30 mouse cellular contexts compared by ENCODE assay signal in genomic region chr11:96289293-96289692, GRCm38 (mm10). TPM values are rescaled to one million over a fixed set of nuclear protein-coding genes. Genes with fewer than 3 reads are reported as not detected.
A peak's percentile ranks its signal among the peaks of the same experiment; 100 is the strongest.
DNase-seq lines count a peak whose midpoint lies in the region; ATAC-seq and TF ChIP-seq lines count a peak whose summit lies in the region.
"Had no signal": no experiment of that assay in that cellular context is flagged by ENCODE, and none has a peak within 500 bp of the region (broad histone marks: within the 10 kb centered on the region; RNA-seq: fewer than 3 reads in every experiment).

No protein-coding gene starts in this region.

- H3K27ac ChIP-seq in hindbrain, embryonic 13.5 days = peak overlapping the region; percentile 95
- no peak overlapping the region for H3K27ac ChIP-seq in hindbrain, embryonic 11.5 days (ENCODE audit: low read depth, low read length)
- peak overlapping the region; percentile 91 for H3K27ac ChIP-seq in kidney, adult 2 months (ENCODE audit: insufficient read depth, low read depth, low read length)
- peak overlapping the region; percentile 100 for H3K27ac ChIP-seq in kidney, embryonic 16.5 days (ENCODE audit: low read length)
- peak overlapping the region; percentile 99 for H3K27ac ChIP-seq in neural tube, embryonic 15.5 days (replicated peaks)
- H3K27ac ChIP-seq in heart, embryonic 10.5 days = no peak overlapping the region
- H3K27ac ChIP-seq: embryonic facial prominence, embryonic 13.5 days; forebrain, embryonic 10.5 days; forebrain, embryonic 15.5 days; liver, embryonic 13.5 days; midbrain, embryonic 12.5 days had no signal

- TF ChIP-seq POLR2A in kidney, adult 2 months (IDR thresholded peaks at IDR 0.05; ENCODE audit: low read depth, low read length) = no peak

- TF ChIP-seq CTCF in kidney, adult 2 months (conservative IDR thresholded peaks at IDR 0.05; ENCODE audit: insufficient read depth, insufficient read length, low read depth, low read length) = no peak

- no peak for ATAC-seq in hindbrain, embryonic 13.5 days (ENCODE audit: low FRiP score)
- no peak for ATAC-seq in hindbrain, embryonic 11.5 days (ENCODE audit: low FRiP score)
- ATAC-seq in kidney, embryonic 16.5 days (ENCODE audit: low FRiP score, low TSS enrichment) = no peak
- ATAC-seq in neural tube, embryonic 15.5 days (ENCODE audit: low FRiP score) = no peak
- ATAC-seq: forebrain, embryonic 15.5 days; intestine, postnatal 0 days; lung, postnatal 0 days had no signal

- WGBS in hindbrain, embryonic 13.5 days = 2% methylated on average over 21 of the region's 21 CpGs
- 3% methylated on average over 21 of the region's 21 CpGs for whole genome bisulfite sequencing in hindbrain, embryonic 11.5 days
- 45% methylated on average over 21 of the region's 21 CpGs for WGBS in kidney, adult 2 months
- WGBS in kidney, embryonic 16.5 days = 29% methylated on average over 20 of the region's 21 CpGs
- WGBS in neural tube, embryonic 15.5 days = 9% methylated on average over 21 of the region's 21 CpGs
- 1% methylated on average over 21 of the region's 21 CpGs for WGBS in heart, embryonic 10.5 days

- peak overlapping the region; percentile 54 for H3K4me2 ChIP-seq in hindbrain, embryonic 13.5 days
- no peak overlapping the region for H3K4me2 ChIP-seq in hindbrain, embryonic 11.5 days (replicated peaks; ENCODE audit: low read depth, low read length)
- H3K4me2 ChIP-seq in kidney, embryonic 16.5 days (replicated peaks; ENCODE audit: low read depth, low read length) = peak overlapping the region; percentile 90
- peak overlapping the region; percentile 87 for H3K4me2 ChIP-seq in neural tube, embryonic 15.5 days
- H3K4me2 ChIP-seq: embryonic facial prominence, embryonic 13.5 days; forebrain, embryonic 15.5 days; liver, embryonic 13.5 days; midbrain, embryonic 12.5 days had no signal

- no peak for DNase-seq in hindbrain, embryonic 11.5 days (ENCODE audit: low spot score)
- DNase-seq in kidney, adult 2 months = peak; percentile 58
- no peak for DNase-seq in kidney, adult 11 months
- no peak for DNase-seq in heart, embryonic 10.5 days (ENCODE audit: low spot score)
- DNase-seq: adrenal gland, postnatal 14 days; cerebellum, adult 11 months; cerebellum, adult 9-11 months; gastrocnemius, postnatal 10 days; heart, postnatal 14 days; layer of hippocampus, postnatal 36 days; left cerebral cortex, postnatal 4 days; liver, embryonic 13.5 days; lung, adult 18-20 months; lung, postnatal 4 days; thymus, adult 2 months; thymus, postnatal 4 days had no signal

- peaks cover 96% of the 10 kb centered on the region for H3K27me3 ChIP-seq in hindbrain, embryonic 13.5 days
- H3K27me3 ChIP-seq in hindbrain, embryonic 11.5 days (ENCODE audit: control insufficient read depth, insufficient read depth, low read length) = peaks cover 94% of the 10 kb centered on the region
- no peaks in the 10 kb centered on the region for H3K27me3 ChIP-seq in kidney, adult 2 months (replicated peaks; ENCODE audit: control insufficient read depth, insufficient read depth, low read length)
- H3K27me3 ChIP-seq in kidney, embryonic 16.5 days (ENCODE audit: insufficient read depth, low read length) = no peaks in the 10 kb centered on the region
- H3K27me3 ChIP-seq in neural tube, embryonic 15.5 days (replicated peaks) = no peaks in the 10 kb centered on the region
- H3K27me3 ChIP-seq in heart, embryonic 10.5 days (ENCODE audit: insufficient read depth, poor library complexity, severe bottlenecking) = peaks cover 98% of the 10 kb centered on the region

- H3K9me3 ChIP-seq in hindbrain, embryonic 13.5 days = no peaks in the 10 kb centered on the region
- no peaks in the 10 kb centered on the region for H3K9me3 ChIP-seq in hindbrain, embryonic 11.5 days (ENCODE audit: control insufficient read depth, low read length)
- no peaks in the 10 kb centered on the region for H3K9me3 ChIP-seq in kidney, embryonic 16.5 days (ENCODE audit: low read length)
- no peaks in the 10 kb centered on the region for H3K9me3 ChIP-seq in neural tube, embryonic 15.5 days (replicated peaks)
- H3K9me3 ChIP-seq in heart, embryonic 10.5 days = no peaks in the 10 kb centered on the region
- H3K9me3 ChIP-seq: embryonic facial prominence, embryonic 13.5 days; forebrain, embryonic 10.5 days; forebrain, embryonic 15.5 days; liver, embryonic 13.5 days; megakaryocyte, embryonic 14.5 days; midbrain, embryonic 12.5 days had no signal

- peak overlapping the region; percentile 48 for H3K4me3 ChIP-seq in hindbrain, embryonic 13.5 days
- no peak overlapping the region for H3K4me3 ChIP-seq in hindbrain, embryonic 11.5 days (ENCODE audit: low read depth, low read length)
- H3K4me3 ChIP-seq in kidney, adult 2 months (ENCODE audit: insufficient read depth, low read depth, low read length) = peak overlapping the region; percentile 16
- H3K4me3 ChIP-seq in kidney, embryonic 16.5 days (ENCODE audit: low read length) = peak overlapping the region; percentile 84
- H3K4me3 ChIP-seq in neural tube, embryonic 15.5 days (replicated peaks) = peak overlapping the region; percentile 60
- no peak overlapping the region for H3K4me3 ChIP-seq in heart, embryonic 10.5 days
- H3K4me3 ChIP-seq: embryonic facial prominence, embryonic 13.5 days; forebrain, embryonic 10.5 days; forebrain, embryonic 15.5 days; liver, embryonic 13.5 days; megakaryocyte, embryonic 14.5 days; midbrain, embryonic 12.5 days; myocyte had no signal

- peak overlapping the region; percentile 60 for H3K9ac ChIP-seq in hindbrain, embryonic 13.5 days
- H3K9ac ChIP-seq in hindbrain, embryonic 11.5 days (ENCODE audit: low read depth, low read length) = no peak overlapping the region
- H3K9ac ChIP-seq in kidney, embryonic 16.5 days (replicated peaks; ENCODE audit: low read length) = peak overlapping the region; percentile 99
- peak overlapping the region; percentile 83 for H3K9ac ChIP-seq in neural tube, embryonic 15.5 days (replicated peaks)
- H3K9ac ChIP-seq: embryonic facial prominence, embryonic 13.5 days; forebrain, embryonic 15.5 days; liver, embryonic 13.5 days; midbrain, embryonic 12.5 days had no signal

- H3K4me1 ChIP-seq in hindbrain, embryonic 13.5 days (replicated peaks) = peaks cover 3% of the 10 kb centered on the region
- no peaks in the 10 kb centered on the region; the same call in none of the 2 replicates for H3K4me1 ChIP-seq in hindbrain, embryonic 11.5 days (replicated peaks; ENCODE audit: control insufficient read depth, insufficient read depth, low read length)
- H3K4me1 ChIP-seq in kidney, adult 2 months (ENCODE audit: control insufficient read depth, insufficient read depth, low read length) = peaks cover 15% of the 10 kb centered on the region; the same call in 1 of the 2 replicates
- peaks cover 36% of the 10 kb centered on the region for H3K4me1 ChIP-seq in kidney, embryonic 16.5 days (ENCODE audit: insufficient read depth, low read length)
- peaks cover 28% of the 10 kb centered on the region for H3K4me1 ChIP-seq in neural tube, embryonic 15.5 days
- peaks cover 19% of the 10 kb centered on the region for H3K4me1 ChIP-seq in heart, embryonic 10.5 days

- no peaks in the 10 kb centered on the region for H3K36me3 ChIP-seq in hindbrain, embryonic 13.5 days
- H3K36me3 ChIP-seq in hindbrain, embryonic 11.5 days (ENCODE audit: control insufficient read depth, insufficient read depth, low read length) = no peaks in the 10 kb centered on the region
- H3K36me3 ChIP-seq in kidney, adult 2 months (ENCODE audit: control insufficient read depth, insufficient read depth, low read length) = no peaks in the 10 kb centered on the region
- H3K36me3 ChIP-seq in kidney, embryonic 16.5 days (ENCODE audit: insufficient read depth, low read length) = no peaks in the 10 kb centered on the region
- no peaks in the 10 kb centered on the region for H3K36me3 ChIP-seq in neural tube, embryonic 15.5 days
- no peaks in the 10 kb centered on the region for H3K36me3 ChIP-seq in heart, embryonic 10.5 days
- H3K36me3 ChIP-seq: embryonic facial prominence, embryonic 13.5 days; forebrain, embryonic 10.5 days; forebrain, embryonic 15.5 days; liver, embryonic 13.5 days; midbrain, embryonic 12.5 days had no signal

RNA-seq across cellular contexts. Expression of gene Hoxb7, which starts 2.9 kb away (rescaled TPM):
- 21.5 and 33.2 TPM in 2 replicates for polyA plus RNA-seq in hindbrain, embryonic 13.5 days (2015; fragmentation: Nextera tagmentation; extraction: Ambion mirVana)
- polyA plus RNA-seq in hindbrain, embryonic 11.5 days (2014; fragmentation: Nextera tagmentation; extraction: Ambion mirVana) = 4.0 and 11.2 TPM in 2 replicates
- polyA plus RNA-seq in kidney, adult 2 months (2012; rRNA removed) = 15.5 and 16.5 TPM in 2 replicates
- polyA plus RNA-seq in kidney, embryonic 16.5 days (2015; fragmentation: Nextera tagmentation; extraction: Ambion mirVana) = 60.9 and 68.3 TPM in 2 replicates
- polyA plus RNA-seq in neural tube, embryonic 15.5 days (2015; fragmentation: Nextera tagmentation; extraction: Ambion mirVana) = 101 and 115 TPM in 2 replicates
- 0.11 and 1.3 TPM in 2 replicates for polyA plus RNA-seq in heart, embryonic 10.5 days (2016; fragmentation: Nextera tagmentation; extraction: Ambion mirVana)
- polyA plus RNA-seq: forebrain, embryonic 10.5 days; forebrain, embryonic 15.5 days; frontal cortex, adult 2 months; heart, embryonic 14.5 days; midbrain, embryonic 12.5 days; midbrain, postnatal 0 days had no signal

RNA-seq across cellular contexts. Expression of gene Hoxb6, which starts 3.0 kb away (rescaled TPM):
- polyA plus RNA-seq in hindbrain, embryonic 13.5 days (2015; fragmentation: Nextera tagmentation; extraction: Ambion mirVana) = 81.9 and 132 TPM in 2 replicates
- 15.9 and 38.5 TPM in 2 replicates for polyA plus RNA-seq in hindbrain, embryonic 11.5 days (2014; fragmentation: Nextera tagmentation; extraction: Ambion mirVana)
- polyA plus RNA-seq in kidney, adult 2 months (2012; rRNA removed) = 62.7 and 67.9 TPM in 2 replicates
- 50.3 and 55.7 TPM in 2 replicates for polyA plus RNA-seq in kidney, embryonic 16.5 days (2015; fragmentation: Nextera tagmentation; extraction: Ambion mirVana)
- polyA plus RNA-seq in neural tube, embryonic 15.5 days (2015; fragmentation: Nextera tagmentation; extraction: Ambion mirVana) = 109 and 135 TPM in 2 replicates
- polyA plus RNA-seq in heart, embryonic 10.5 days (2016; fragmentation: Nextera tagmentation; extraction: Ambion mirVana) = 0.42 and 2.2 TPM in 2 replicates
- polyA plus RNA-seq: forebrain, embryonic 10.5 days; forebrain, embryonic 15.5 days; frontal cortex, adult 2 months; heart, embryonic 14.5 days; midbrain, embryonic 12.5 days; midbrain, postnatal 0 days; myocyte had no signal

RNA-seq across cellular contexts. Expression of gene Hoxb8, which starts 7.6 kb away (rescaled TPM):
- polyA plus RNA-seq in hindbrain, embryonic 13.5 days (2015; fragmentation: Nextera tagmentation; extraction: Ambion mirVana) = 19.2 and 27.2 TPM in 2 replicates
- 3.1 and 7.0 TPM in 2 replicates for polyA plus RNA-seq in hindbrain, embryonic 11.5 days (2014; fragmentation: Nextera tagmentation; extraction: Ambion mirVana)
- 51.7 and 69.9 TPM in 2 replicates for polyA plus RNA-seq in kidney, adult 2 months (2012; rRNA removed)
- 9.5 and 12.9 TPM in 2 replicates for polyA plus RNA-seq in kidney, embryonic 16.5 days (2015; fragmentation: Nextera tagmentation; extraction: Ambion mirVana)
- 63.1 and 71.8 TPM in 2 replicates for polyA plus RNA-seq in neural tube, embryonic 15.5 days (2015; fragmentation: Nextera tagmentation; extraction: Ambion mirVana)
- 0.30 TPM in 1 of 2 replicates, not detected in the other for polyA plus RNA-seq in heart, embryonic 10.5 days (2016; fragmentation: Nextera tagmentation; extraction: Ambion mirVana)
- polyA plus RNA-seq: forebrain, embryonic 10.5 days; forebrain, embryonic 15.5 days; frontal cortex, adult 2 months; heart, embryonic 14.5 days; liver, embryonic 13.5 days; midbrain, embryonic 12.5 days; midbrain, postnatal 0 days had no signal

RNA-seq across cellular contexts. Expression of gene Hoxb5, which starts 13.8 kb away (rescaled TPM):
- 196 and 216 TPM in 2 replicates for polyA plus RNA-seq in hindbrain, embryonic 13.5 days (2015; fragmentation: Nextera tagmentation; extraction: Ambion mirVana)
- polyA plus RNA-seq in hindbrain, embryonic 11.5 days (2014; fragmentation: Nextera tagmentation; extraction: Ambion mirVana) = 33.1 and 42.5 TPM in 2 replicates
- polyA plus RNA-seq in kidney, adult 2 months (2012; rRNA removed) = 7.7 and 8.4 TPM in 2 replicates
- 19.2 and 24.3 TPM in 2 replicates for polyA plus RNA-seq in kidney, embryonic 16.5 days (2015; fragmentation: Nextera tagmentation; extraction: Ambion mirVana)
- 39.5 and 106 TPM in 2 replicates for polyA plus RNA-seq in neural tube, embryonic 15.5 days (2015; fragmentation: Nextera tagmentation; extraction: Ambion mirVana)
- 1.0 and 5.2 TPM in 2 replicates for polyA plus RNA-seq in heart, embryonic 10.5 days (2016; fragmentation: Nextera tagmentation; extraction: Ambion mirVana)
- polyA plus RNA-seq: forebrain, embryonic 10.5 days; forebrain, embryonic 15.5 days; frontal cortex, adult 2 months; midbrain, embryonic 12.5 days; midbrain, postnatal 0 days; myocyte had no signal

RNA-seq across cellular contexts. Expression of gene Hoxb9, which starts 18.0 kb away (rescaled TPM):
- polyA plus RNA-seq in hindbrain, embryonic 13.5 days (2015; fragmentation: Nextera tagmentation; extraction: Ambion mirVana) = 4.8 and 7.2 TPM in 2 replicates
- 0.80 and 3.2 TPM in 2 replicates for polyA plus RNA-seq in hindbrain, embryonic 11.5 days (2014; fragmentation: Nextera tagmentation; extraction: Ambion mirVana)
- 27.8 and 29.6 TPM in 2 replicates for polyA plus RNA-seq in kidney, adult 2 months (2012; rRNA removed)
- 21.5 and 24.5 TPM in 2 replicates for polyA plus RNA-seq in kidney, embryonic 16.5 days (2015; fragmentation: Nextera tagmentation; extraction: Ambion mirVana)
- polyA plus RNA-seq in neural tube, embryonic 15.5 days (2015; fragmentation: Nextera tagmentation; extraction: Ambion mirVana) = 55.7 and 57.5 TPM in 2 replicates
- polyA plus RNA-seq in heart, embryonic 10.5 days (2016; fragmentation: Nextera tagmentation; extraction: Ambion mirVana) = 0.75 TPM in 1 of 2 replicates, not detected in the other
- polyA plus RNA-seq: forebrain, embryonic 10.5 days; forebrain, embryonic 15.5 days; frontal cortex, adult 2 months; heart, embryonic 14.5 days; lung, postnatal 0 days; midbrain, embryonic 12.5 days; midbrain, postnatal 0 days had no signal

Comparison
In these comparisons a context has a peak if more than half of its experiments do, and no peak if none do; other contexts are left out.
1. H3K27ac ChIP-seq: peak in hindbrain, embryonic 13.5 days (single experiment), kidney, adult 2 months (single experiment), kidney, embryonic 16.5 days (single experiment) and neural tube, embryonic 15.5 days (single experiment); none in hindbrain, embryonic 11.5 days (single experiment) and heart, embryonic 10.5 days (single experiment).
2. H3K4me3 ChIP-seq: peak in hindbrain, embryonic 13.5 days (single experiment), kidney, adult 2 months (single experiment), kidney, embryonic 16.5 days (single experiment) and neural tube, embryonic 15.5 days (single experiment); none in hindbrain, embryonic 11.5 days (single experiment) and heart, embryonic 10.5 days (single experiment).